Mouse (Mus musculus) neural tube, postnatal 0 days (tissue): ENCODE measurements around the gene Hist1h3i. TPM values are rescaled to one million over a fixed set of nuclear protein-coding genes. Genes with fewer than 3 reads are reported as not detected.

Experiments
- microRNA-seq: library from miRNA; unstranded; fragments of <30 nt; microRNA quantifications from one replicate; pipeline ENCODE4, GENCODE M21; 2016
- polyA plus RNA-seq: library from polyadenylated mRNA; unstranded; fragments of >200 nt; fragmentation: Nextera tagmentation; extraction: Ambion mirVana; gene quantifications from 2 replicates; pipeline ENCODE4 v1.2.1, GENCODE M21; 2015

Hist1h3i gene
- polyA plus RNA-seq: 12.2 and 12.5 TPM in 2 replicates

GRCm38 (mm10) chr13:21783255-21783617 lies at the start of gene Hist1h3i:
Hist1h3i (minus strand) TSS chr13:21783370.

GRCm38 (mm10) chr13:21831418-21832394 lies 48.5 kb upstream of the Hist1h3i start, which contains the start of gene Hist1h4n:
Hist1h4n (minus strand) TSS chr13:21832196.

GRCm38 (mm10) chr13:21811539-21811938 lies 28.4 kb upstream of the Hist1h3i start, which contains the start of gene Hist1h4m:
Hist1h4m (plus strand) TSS chr13:21811746.

GRCm38 (mm10) chr13:21810073-21810472 lies 26.9 kb upstream of the Hist1h3i start, which contains the start of the genes Hist1h2bq and Hist1h2ao:
Hist1h2bq (minus strand) TSS chr13:21810197.
Hist1h2ao (plus strand) TSS chr13:21810465.

GRCm38 (mm10) chr13:21786899-21787629 lies 3.9 kb upstream of the Hist1h3i start, which contains the start of the genes Hist1h2an and Hist1h2bp:
Hist1h2an (minus strand) TSS chr13:21787218.
Hist1h2bp (plus strand) TSS chr13:21787461.

GRCm38 (mm10) chr13:21779767-21780731 lies 3.1 kb downstream of the Hist1h3i start, which contains the start of gene Hist1h1b:
Hist1h1b (minus strand) TSS chr13:21780625.

GRCm38 (mm10) chr13:21753524-21754285 lies 29.5 kb downstream of the Hist1h3i start, which contains the start of the genes Hist1h2ak and Hist1h2bn:
Hist1h2ak (minus strand) TSS chr13:21753827.
Hist1h2bn (plus strand) TSS chr13:21754123.

GRCm38 (mm10) chr13:21750159-21751017 lies 32.8 kb downstream of the Hist1h3i start, which contains the start of gene Hist1h4k:
Hist1h4k (minus strand) TSS chr13:21750505.

GRCm38 (mm10) chr13:21734906-21735767 lies 48.0 kb downstream of the Hist1h3i start, which contains the start of gene Hist1h4j:
Hist1h4j (plus strand) TSS chr13:21735064.

Small RNA genes lying within 50 kb of the gene (microRNA-seq; reads per million reads assigned to microRNA genes)
- gene Gm19658 (not detected), gene Gm44346 (not detected), gene Gm44454 (not detected), gene Gm44466 (not detected)

Other genes starting within 250 kb of the Hist1h3i start
- gene Olfr1366, start 240.6 kb downstream of the Hist1h3i start, polyA plus RNA-seq: 0.14 and 0.17 TPM in 2 replicates
- 0.09 and 0.11 TPM in 2 replicates for gene Olfr1535, start 223.5 kb downstream of the Hist1h3i start, polyA plus RNA-seq
- not detected in 2 replicates for gene Olfr1364, start 201.6 kb downstream of the Hist1h3i start, polyA plus RNA-seq
- gene Olfr1362, start 169.3 kb downstream of the Hist1h3i start, polyA plus RNA-seq: not detected in 2 replicates
- gene Olfr11, start 140.9 kb downstream of the Hist1h3i start, polyA plus RNA-seq: not detected in 2 replicates
- not detected in 2 replicates for gene Olfr1361, start 120.0 kb downstream of the Hist1h3i start, polyA plus RNA-seq
- not detected in 2 replicates for gene Olfr1360, start 106.0 kb downstream of the Hist1h3i start, polyA plus RNA-seq
- not detected in 2 replicates for gene Olfr1359, start 85.3 kb downstream of the Hist1h3i start, polyA plus RNA-seq
- gene Hist1h2bl, start 67.2 kb downstream of the Hist1h3i start, polyA plus RNA-seq: not detected in 2 replicates
- gene Hist1h2ai, start 66.9 kb downstream of the Hist1h3i start, polyA plus RNA-seq: 2.3 and 6.6 TPM in 2 replicates
- gene Hist1h3h, start 65.7 kb downstream of the Hist1h3i start, polyA plus RNA-seq: 0.86 TPM in 1 of 2 replicates, not detected in the other
- 0.49 TPM in 1 of 2 replicates, not detected in the other for gene Hist1h2bm, start 61.3 kb downstream of the Hist1h3i start, polyA plus RNA-seq
- gene Hist1h4j, start 48.3 kb downstream of the Hist1h3i start, polyA plus RNA-seq: 0.21 TPM in 1 of 2 replicates, not detected in the other
- 1.3 and 1.8 TPM in 2 replicates for gene Hist1h4k, start 32.9 kb downstream of the Hist1h3i start, polyA plus RNA-seq
- gene Hist1h2ak, start 29.5 kb downstream of the Hist1h3i start, polyA plus RNA-seq: 3.2 and 4.2 TPM in 2 replicates
- 0.58 TPM in 1 of 2 replicates, not detected in the other for gene Hist1h2bn, start 29.2 kb downstream of the Hist1h3i start, polyA plus RNA-seq
- 2.4 and 2.9 TPM in 2 replicates for gene Hist1h1b, start 2.7 kb downstream of the Hist1h3i start, polyA plus RNA-seq
- 2.3 and 3.8 TPM in 2 replicates for gene Hist1h2an, start 3.8 kb upstream of the Hist1h3i start, polyA plus RNA-seq
- gene Hist1h2bp, start 4.1 kb upstream of the Hist1h3i start, polyA plus RNA-seq: 0.71 TPM in 1 of 2 replicates, not detected in the other
- gene Hist1h2bq, start 26.8 kb upstream of the Hist1h3i start, polyA plus RNA-seq: 1.8 and 3.8 TPM in 2 replicates
- not detected in 2 replicates for gene Hist1h2ao, start 27.1 kb upstream of the Hist1h3i start, polyA plus RNA-seq
- not detected in 2 replicates for gene Hist1h4m, start 28.4 kb upstream of the Hist1h3i start, polyA plus RNA-seq
- gene Hist1h4n, start 48.8 kb upstream of the Hist1h3i start, polyA plus RNA-seq: 2.5 and 3.3 TPM in 2 replicates
- 265 and 280 TPM in 2 replicates for gene Hist1h2ap, start 50.1 kb upstream of the Hist1h3i start, polyA plus RNA-seq
- 1.7 and 4.2 TPM in 2 replicates for gene Hist1h2br, start 50.4 kb upstream of the Hist1h3i start, polyA plus RNA-seq
- gene Zfp184, start 161.7 kb upstream of the Hist1h3i start, polyA plus RNA-seq: 5.3 and 6.1 TPM in 2 replicates
- not detected in 2 replicates for gene Pom121l2, start 197.8 kb upstream of the Hist1h3i start, polyA plus RNA-seq
- 0.21 and 0.29 TPM in 2 replicates for gene Prss16, start 226.4 kb upstream of the Hist1h3i start, polyA plus RNA-seq